Mouse (Mus musculus): Measurements from ENCODE around the gene Dhps.
A peak's percentile ranks its signal among the peaks of the same experiment; 100 is the strongest.
"Not testable (repeated sequence)": the region's sequence is repeated elsewhere in the genome, so short reads cannot be mapped to it uniquely, and the experiment has no call there.

Gene Dhps

DNA sequence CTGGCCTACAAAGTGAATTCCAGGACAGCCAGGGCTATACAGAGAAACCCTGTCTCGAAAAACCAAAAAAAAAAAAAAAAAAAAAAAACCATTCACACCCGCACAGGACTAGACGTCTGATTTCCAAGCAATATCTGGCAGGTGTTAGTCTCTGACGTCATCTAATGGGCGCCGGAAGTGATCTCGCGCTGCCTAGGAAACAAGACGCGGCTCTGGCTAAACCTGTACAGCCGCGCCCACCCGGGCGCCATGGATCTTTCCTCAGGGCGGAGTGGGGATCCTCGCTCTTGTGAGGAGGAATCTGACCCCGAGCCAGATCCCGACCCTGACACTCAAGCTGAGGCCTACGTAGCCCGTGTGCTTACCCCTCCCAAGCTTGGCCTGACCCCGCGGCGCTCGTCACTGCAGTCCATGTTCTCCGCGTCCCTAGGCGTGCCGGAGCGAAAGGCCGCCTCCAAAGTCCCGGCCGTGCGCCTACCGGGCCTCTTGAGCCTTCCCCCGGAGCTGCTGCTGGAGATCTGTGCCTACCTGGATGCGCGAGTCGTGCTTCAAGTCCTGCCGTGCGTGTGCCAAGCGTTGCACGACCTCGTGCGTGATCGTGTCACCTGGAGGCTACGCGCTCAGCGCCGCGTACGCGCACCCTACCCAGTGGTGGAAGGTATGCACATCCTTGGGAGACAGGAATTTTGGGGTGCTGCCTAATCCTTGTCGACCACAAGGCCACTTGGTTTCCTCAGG is 11.5 kb upstream of the Dhps start, which contains the start of gene Fbxw9:
TSS of gene Fbxw9 (plus strand) at position 177 of the 738 bp plus-strand sequence.
- peak; percentile 80 for DNase-seq (ENCODE audit: low spot score in 2 of 2)

GRCm38 (mm10) chr8:85062603-85063002 is 9.0 kb upstream of the Dhps start:
- no peak for DNase-seq (ENCODE audit: low spot score in 2 of 2)

DNA sequence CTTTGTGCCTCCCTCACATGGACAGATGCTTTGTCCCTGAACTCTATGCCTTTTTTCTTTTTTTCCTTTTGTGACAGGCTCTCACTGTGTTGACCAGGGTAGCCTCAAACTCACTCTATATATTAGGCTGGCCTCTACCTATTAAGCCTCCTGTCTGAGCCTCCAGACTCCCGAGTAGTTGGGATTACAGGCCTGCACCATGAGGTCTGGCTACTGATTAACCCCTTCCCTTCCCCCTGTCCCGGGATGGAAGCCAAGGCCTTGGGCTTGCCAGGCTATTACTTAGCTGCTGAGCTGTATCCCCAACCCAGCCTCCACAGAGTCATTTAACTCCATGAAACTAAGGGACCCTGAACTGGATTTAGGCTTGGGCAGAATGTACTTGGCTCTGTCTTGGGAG is 6.3 kb upstream of the Dhps start:
- DNase-seq (ENCODE audit: low spot score in 2 of 2): no peak

- DNase-seq (ENCODE audit: low spot score in 2 of 2): no peak
Measured at GRCm38 (mm10) chr8:85067155-85067554, 4.4 kb upstream of the Dhps start.

- no peak for DNase-seq (ENCODE audit: low spot score in 2 of 2)
Measured at GRCm38 (mm10) chr8:85067982-85068381, 3.6 kb upstream of the Dhps start, which contains the start of gene Gm5741. TSS of gene Gm5741 (minus strand) at chr8:85067982.

DNA sequence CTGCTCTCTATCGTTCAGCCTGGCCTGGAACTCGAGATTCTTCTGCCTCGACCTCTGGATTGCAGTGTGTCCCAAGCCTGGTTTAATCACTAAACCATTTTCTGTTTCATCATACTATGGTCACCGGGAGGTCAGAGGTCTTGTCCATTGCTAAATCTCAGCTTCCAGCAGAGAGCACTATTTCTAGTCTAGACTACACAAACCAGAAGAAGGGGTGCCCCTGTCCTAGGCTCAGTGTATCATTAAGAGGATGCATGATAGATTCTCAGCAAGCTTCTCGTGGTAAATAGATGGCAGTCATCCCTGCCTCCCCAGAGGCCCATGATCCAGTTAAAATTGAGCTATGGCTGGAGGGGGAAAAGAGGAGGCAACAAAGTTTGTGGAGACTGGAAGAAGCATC is 516 bp upstream of the Dhps start:
- no peak for DNase-seq (ENCODE audit: low spot score in 2 of 2)

GRCm38 (mm10) chr8:85072364-85072929 is 890 bp downstream of the Dhps start:
- DNase-seq (ENCODE audit: low spot score in 2 of 2): no peak

GRCm38 (mm10) chr8:85073041-85073612 is 1.6 kb downstream of the Dhps start:
- no peak for DNase-seq (ENCODE audit: low spot score in 2 of 2)

DNA sequence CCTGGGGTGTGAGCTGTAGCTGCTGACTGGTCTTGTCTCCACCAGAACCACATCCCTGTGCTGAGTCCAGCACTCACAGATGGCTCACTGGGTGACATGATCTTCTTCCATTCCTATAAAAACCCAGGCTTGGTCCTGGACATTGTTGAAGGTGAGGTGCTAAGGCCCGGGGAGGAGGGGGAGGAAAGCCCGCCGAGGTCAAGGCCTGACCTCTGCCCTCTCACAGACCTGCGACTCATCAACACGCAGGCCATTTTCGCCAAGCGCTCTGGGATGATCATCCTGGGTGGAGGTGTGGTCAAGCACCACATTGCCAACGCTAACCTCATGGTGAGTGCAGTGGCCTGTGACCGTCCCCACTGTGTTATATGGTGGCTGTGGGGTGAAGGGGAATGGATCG is 2.6 kb downstream of the Dhps start:
- DNase-seq (ENCODE audit: low spot score in 2 of 2): no peak

GRCm38 (mm10) chr8:85074617-85075016 is 3.1 kb downstream of the Dhps start:
- no peak for DNase-seq (ENCODE audit: low spot score in 2 of 2)

- no peak for DNase-seq (ENCODE audit: low spot score in 2 of 2)
Measured at GRCm38 (mm10) chr8:85076001-85076400, 4.4 kb downstream of the Dhps start.

DNA sequence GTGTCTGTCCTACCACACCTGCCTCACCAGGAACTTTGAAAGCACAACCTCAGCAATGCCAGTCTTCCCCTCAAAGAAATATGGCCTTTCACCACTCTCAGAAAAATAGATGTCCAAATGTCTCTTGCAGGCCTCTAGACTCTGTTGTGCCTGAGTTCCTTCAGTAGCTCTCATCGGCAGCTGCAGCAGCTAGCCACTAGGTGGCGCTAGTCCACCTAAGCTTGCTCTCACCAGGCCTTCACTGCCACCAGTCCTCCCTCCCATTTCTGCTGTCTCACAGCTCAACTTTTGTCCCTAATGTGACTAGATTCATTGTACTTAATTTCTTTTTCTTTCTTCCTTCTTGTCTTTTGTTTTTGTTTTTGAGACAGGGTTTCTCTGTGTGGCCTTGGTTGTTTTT is 5.4 kb downstream of the Dhps start:
- DNase-seq (ENCODE audit: low spot score in 2 of 2): peak; percentile 60 to 78

DNA sequence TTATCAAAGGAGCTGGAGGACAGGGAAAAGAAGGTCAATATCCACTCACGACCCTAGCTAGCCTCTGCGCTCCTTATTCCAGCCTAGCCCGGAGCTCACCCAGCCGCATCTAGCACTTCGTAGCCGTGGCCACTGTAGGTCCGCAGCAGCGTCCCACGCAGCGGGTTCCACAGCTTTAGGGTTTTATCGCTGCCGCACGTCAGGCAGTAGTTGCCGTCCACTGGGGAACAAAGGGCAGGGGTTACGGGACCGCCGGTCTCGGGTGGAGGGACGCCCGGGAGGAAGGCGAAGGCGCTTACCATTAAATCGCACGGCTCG is 8.6 kb downstream of the Dhps start:
- DNase-seq (ENCODE audit: low spot score in 2 of 2): no peak

DNA sequence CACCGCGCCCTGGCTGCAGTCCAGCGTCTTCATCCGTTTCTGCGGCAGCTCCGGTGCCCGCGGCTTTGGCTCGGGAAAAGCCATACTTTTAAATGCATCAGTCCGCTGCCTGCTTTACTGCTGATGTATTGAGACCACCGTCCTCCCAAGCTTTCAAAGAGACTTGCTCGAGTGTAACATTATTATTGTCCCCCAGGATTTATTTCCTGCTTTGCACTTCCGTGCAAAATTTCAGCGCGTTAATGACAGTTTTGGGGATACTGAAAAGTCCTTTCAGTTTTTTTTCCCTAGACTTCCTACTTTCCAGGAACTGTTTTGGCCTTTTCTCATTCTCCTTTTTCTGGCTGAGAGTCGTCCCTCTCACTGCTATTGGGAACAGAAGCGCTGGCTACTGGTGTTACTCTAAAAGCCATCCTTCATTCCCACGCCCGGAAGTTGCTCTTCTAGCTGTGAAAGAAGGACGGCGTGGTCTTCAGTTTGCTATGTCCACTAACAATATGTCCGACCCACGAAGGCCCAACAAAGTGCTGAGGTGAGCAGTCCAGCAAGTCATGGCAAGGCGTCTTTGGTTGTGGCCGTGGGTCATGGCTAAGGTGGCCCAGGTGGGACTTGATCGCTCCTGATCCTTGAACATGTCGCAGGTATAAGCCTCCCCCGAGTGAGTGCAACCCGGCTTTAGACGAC is 9.1 kb downstream of the Dhps start, which contains the start of gene Wdr83os:
TSS of gene Wdr83os (plus strand) at position 209 of the 684 bp plus-strand sequence.
- peak; percentile 31 to 55 for DNase-seq (ENCODE audit: low spot score in 2 of 2)

DNA sequence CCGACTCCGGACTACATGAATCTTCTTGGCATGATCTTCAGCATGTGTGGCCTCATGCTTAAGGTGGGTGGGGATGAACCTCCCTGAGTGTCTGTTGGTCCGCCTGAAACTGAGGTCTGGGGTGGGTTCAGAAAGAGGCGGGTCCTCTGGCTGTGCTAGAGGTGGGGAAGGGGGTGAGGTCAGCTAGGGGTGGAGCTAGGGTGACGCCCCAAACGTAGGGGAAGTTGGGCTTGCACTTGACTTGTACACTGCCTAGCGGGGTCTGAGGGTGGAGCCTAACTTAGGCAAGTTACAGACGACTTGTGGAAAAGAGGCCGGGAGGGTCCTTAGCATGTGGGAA is 9.6 kb downstream of the Dhps start, which contains the start of gene Wdr83:
TSS of gene Wdr83 (minus strand) at position 91 of the 340 bp plus-strand sequence.
- peak; percentile 62 to 72 for DNase-seq (ENCODE audit: low spot score in 2 of 2)

DNA sequence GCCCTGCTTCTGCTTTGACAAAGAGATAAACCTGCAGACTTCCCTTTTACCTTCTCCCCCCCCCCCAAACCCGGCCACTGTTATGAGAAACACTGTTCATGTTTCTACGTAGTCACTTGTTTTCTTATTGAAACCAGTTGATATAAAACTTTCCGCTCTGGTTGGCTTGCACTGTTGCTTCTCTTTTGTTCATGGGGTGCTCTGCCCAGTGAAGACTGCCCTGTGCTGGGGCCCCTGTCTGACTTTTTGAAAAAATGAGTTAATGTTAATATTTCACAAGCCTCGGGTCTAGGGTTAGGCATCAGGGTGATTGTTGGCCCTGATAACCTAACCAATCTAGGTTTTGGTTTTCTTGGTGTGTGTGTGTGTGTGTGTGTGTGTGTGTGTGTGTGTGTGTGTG is 10.6 kb downstream of the Dhps start:
- not testable (repeated sequence) for DNase-seq (ENCODE audit: low spot score in 2 of 2)

GRCm38 (mm10) chr8:85083108-85083813 is 11.7 kb downstream of the Dhps start, which contains the start of gene Man2b1:
TSS of gene Man2b1 (plus strand) at chr8:85083270.
- peak; percentile 75 to 79 for DNase-seq (ENCODE audit: low spot score in 2 of 2)

- DNase-seq (ENCODE audit: low spot score in 2 of 2): no peak
Measured at GRCm38 (mm10) chr8:85084633-85085032, 13.1 kb downstream of the Dhps start.

DNA sequence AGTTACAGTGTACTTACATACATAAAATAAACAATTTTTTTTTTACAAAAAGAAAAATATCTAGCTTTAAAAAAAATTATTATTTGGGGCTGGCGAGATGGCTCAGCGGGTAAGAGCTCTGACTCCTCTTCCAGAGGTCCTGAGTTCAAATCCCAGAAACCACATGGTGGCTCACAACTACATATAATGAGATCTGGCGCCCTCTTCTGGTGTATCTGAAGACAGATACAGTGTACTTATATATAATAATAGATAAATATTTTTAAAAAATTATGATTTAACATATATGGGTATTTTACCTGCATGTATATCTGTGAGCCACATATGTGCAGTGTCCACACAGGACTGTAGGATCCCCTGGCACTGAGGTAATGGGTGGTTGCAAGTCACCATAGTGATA is 14.7 kb downstream of the Dhps start:
- DNase-seq (ENCODE audit: low spot score in 2 of 2): no peak

DNA sequence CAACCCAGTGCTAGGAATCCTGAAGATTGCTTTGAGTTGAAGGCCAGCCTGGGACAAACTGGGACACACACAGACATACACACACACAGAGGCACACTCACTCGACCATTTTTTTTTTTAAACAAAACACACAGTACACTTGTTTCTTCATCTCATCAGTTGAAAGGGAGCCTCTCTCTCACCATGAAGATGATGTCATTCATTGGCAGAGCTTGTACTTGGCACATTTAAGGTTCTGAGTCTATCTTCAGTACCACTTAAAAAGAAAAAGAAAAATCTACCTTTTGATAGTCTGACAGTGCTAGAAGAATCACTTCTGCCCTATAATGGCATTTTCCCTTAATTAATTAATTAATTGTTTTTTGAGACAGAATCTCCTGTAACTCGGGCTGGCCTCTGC is 17.2 kb downstream of the Dhps start:
- DNase-seq (ENCODE audit: low spot score in 2 of 2): no peak

DNA sequence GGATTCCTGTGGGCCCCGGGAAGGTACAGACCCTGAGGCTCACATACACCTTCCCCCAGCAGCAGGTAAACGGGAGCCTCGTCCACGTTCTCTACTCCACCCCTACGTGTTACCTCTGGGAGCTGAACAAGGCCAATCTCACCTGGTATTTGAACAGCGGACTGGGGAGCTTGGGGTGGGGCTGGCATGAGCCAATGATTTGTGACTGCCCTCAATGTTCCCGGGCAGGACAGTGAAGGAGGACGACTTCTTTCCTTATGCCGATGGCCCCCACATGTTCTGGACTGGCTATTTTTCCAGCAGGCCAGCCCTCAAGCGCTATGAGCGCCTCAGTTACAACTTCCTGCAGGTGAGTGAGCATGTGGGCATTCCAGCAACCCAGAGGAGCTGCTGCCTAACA is 19.3 kb downstream of the Dhps start:
- DNase-seq (ENCODE audit: low spot score in 2 of 2): no peak

GRCm38 (mm10) chr8:85091526-85092090 is 20.1 kb downstream of the Dhps start:
- DNase-seq (ENCODE audit: low spot score in 2 of 2): no peak

Measured in thymus, postnatal 10 days (tissue).